Mouse (Mus musculus) erythroblast, embryonic 14.5 days (primary cell): Measurements from ENCODE around the gene Snd1.

Source experiments
- GATA1 ChIP-seq: IDR thresholded peaks from 2 replicates; pipeline ENCODE4 v1.6.1; 2012; ENCODE audit warnings: low read length, inconsistent platforms, mixed read lengths
- TAL1 ChIP-seq: IDR thresholded peaks from 3 replicates; pipeline ENCODE4 v1.6.1; 2012; ENCODE audit warnings: low read length, inconsistent platforms, mixed read lengths

- TF ChIP-seq GATA1 (no peak), TAL1 (no peak)
Observed at GRCm38 (mm10) chr6:28685052-28685451, 210.1 kb downstream of the Snd1 start.
